Mouse (Mus musculus): ENCODE results near the gene Synj2. TPM values are rescaled to one million over a fixed set of nuclear protein-coding genes. Genes with fewer than 3 reads are reported as not detected.
A peak's percentile ranks its signal among the peaks of the same experiment; 100 is the strongest.
"Not testable (repeated sequence)": the region's sequence is repeated elsewhere in the genome, so short reads cannot be mapped to it uniquely, and the experiment has no call there.

Gene Synj2
- polyA plus RNA-seq, 2 experiments: 3.3 to 4.4 TPM

DNA sequence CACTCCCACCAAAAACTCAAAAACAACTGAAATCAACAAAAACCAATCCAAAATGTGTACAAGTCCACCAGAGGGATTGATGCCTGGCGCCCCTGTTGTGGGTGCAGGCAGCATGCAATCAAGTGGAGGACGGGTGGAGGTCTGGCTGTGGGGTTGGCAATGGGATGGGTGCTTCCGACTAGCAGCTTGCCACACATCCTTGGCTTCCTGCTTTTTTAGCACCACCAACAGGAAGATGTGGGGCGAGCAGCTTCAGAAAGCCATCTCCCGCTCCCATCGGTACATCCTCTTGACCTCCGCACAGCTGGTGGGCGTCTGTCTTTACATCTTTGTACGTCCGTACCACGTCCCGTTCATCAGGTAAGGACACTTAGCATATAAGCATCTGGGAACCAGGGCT, 76.2 kb downstream of the Synj2 start:
- no peaks in the 10 kb centered on the region for H3K9me3 ChIP-seq (ENCODE audit: control insufficient read depth, low read length)
- no peak overlapping the region for H3K4me3 ChIP-seq (replicated peaks; ENCODE audit: low read length)
- no peak for ATAC-seq (ENCODE audit: low FRiP score, low read depth)
- no peaks in the 10 kb centered on the region for H3K36me3 ChIP-seq (ENCODE audit: control insufficient read depth, insufficient read depth, low read length)
- no peak overlapping the region for H3K27ac ChIP-seq (replicated peaks; ENCODE audit: low read depth, low read length)
- H3K4me2 ChIP-seq (replicated peaks; ENCODE audit: low read depth, low read length, severe bottlenecking): no peak overlapping the region
- no peak for TF ChIP-seq POLR2A (IDR thresholded peaks at IDR 0.05; ENCODE audit: borderline replicate concordance, extremely low read depth, insufficient read depth, insufficient read length)
- no peak overlapping the region for H3K9ac ChIP-seq (ENCODE audit: low read depth, low read length, severe bottlenecking)
- no peak for DNase-seq (ENCODE audit: low spot score)
- WGBS: 67% methylated on average over 12 of the region's 12 CpGs
- H3K27me3 ChIP-seq (ENCODE audit: control insufficient read depth, insufficient read depth, low read length): no peaks in the 10 kb centered on the region
- no peaks in the 10 kb centered on the region for H3K4me1 ChIP-seq (ENCODE audit: control insufficient read depth, insufficient read depth, low read length)

DNA sequence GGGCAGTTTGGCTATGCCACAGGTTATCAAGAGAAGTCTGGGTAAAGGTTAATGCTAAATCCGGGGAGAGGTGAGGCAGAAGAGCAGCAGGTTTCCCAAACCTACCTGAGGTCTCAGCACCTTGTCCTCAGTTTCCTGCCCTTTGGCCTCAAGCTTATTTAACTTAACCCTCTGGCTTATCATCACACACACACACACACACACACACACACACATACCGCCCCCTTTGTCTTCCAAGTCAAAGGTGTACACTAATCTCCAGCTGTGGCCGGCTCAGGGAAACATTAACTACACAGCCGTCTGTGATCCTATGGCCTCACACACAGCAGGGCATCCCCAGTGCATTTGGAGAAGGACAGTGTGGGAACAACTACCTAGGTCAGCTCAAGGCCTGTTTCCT, 77.3 kb downstream of the Synj2 start:
- Histone ChIP-seq H3K4me3 (replicated peaks; ENCODE audit: low read length) (no peak overlapping the region), H3K9ac (ENCODE audit: low read depth, low read length, severe bottlenecking) (no peak overlapping the region), H3K27ac (replicated peaks; ENCODE audit: low read depth, low read length) (no peak overlapping the region), H3K36me3 (ENCODE audit: control insufficient read depth, insufficient read depth, low read length) (no peaks in the 10 kb centered on the region), H3K4me2 (replicated peaks; ENCODE audit: low read depth, low read length, severe bottlenecking) (no peak overlapping the region), H3K9me3 (ENCODE audit: control insufficient read depth, low read length) (no peaks in the 10 kb centered on the region), H3K27me3 (ENCODE audit: control insufficient read depth, insufficient read depth, low read length) (no peaks in the 10 kb centered on the region), H3K4me1 (ENCODE audit: control insufficient read depth, insufficient read depth, low read length) (no peaks in the 10 kb centered on the region)
- no peak for ATAC-seq (ENCODE audit: low FRiP score, low read depth)
- 77% methylated on average over 4 of the region's 4 CpGs for WGBS
- DNase-seq (ENCODE audit: low spot score): no peak
- no peak for TF ChIP-seq POLR2A (IDR thresholded peaks at IDR 0.05; ENCODE audit: borderline replicate concordance, extremely low read depth, insufficient read depth, insufficient read length)

DNA sequence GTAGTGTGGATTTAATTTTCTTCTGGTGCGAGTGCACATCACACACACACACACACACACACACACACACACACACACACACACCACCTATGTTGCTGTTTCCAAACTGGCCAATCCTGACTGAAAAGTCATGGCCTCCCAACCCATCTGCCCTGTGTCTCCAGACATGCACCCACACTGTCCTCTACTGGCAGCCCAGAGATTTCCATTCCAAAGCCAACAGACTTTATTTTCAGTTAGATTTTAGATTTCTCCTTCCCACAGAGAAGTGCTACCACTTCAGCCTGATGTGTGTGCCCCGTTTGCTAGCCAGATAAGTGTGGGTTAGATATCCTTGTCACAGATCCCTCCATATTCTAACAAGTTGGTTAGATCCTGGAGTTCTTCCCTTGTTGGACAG, 78.7 kb downstream of the Synj2 start:
- H3K27ac ChIP-seq (replicated peaks; ENCODE audit: low read depth, low read length): no peak overlapping the region
- H3K9me3 ChIP-seq (ENCODE audit: control insufficient read depth, low read length): no peaks in the 10 kb centered on the region
- no peak for TF ChIP-seq POLR2A (IDR thresholded peaks at IDR 0.05; ENCODE audit: borderline replicate concordance, extremely low read depth, insufficient read depth, insufficient read length)
- no peaks in the 10 kb centered on the region for H3K27me3 ChIP-seq (ENCODE audit: control insufficient read depth, insufficient read depth, low read length)
- no peak overlapping the region for H3K4me3 ChIP-seq (replicated peaks; ENCODE audit: low read length)
- H3K9ac ChIP-seq (ENCODE audit: low read depth, low read length, severe bottlenecking): no peak overlapping the region
- ATAC-seq (ENCODE audit: low FRiP score, low read depth): no peak
- no peaks in the 10 kb centered on the region for H3K36me3 ChIP-seq (ENCODE audit: control insufficient read depth, insufficient read depth, low read length)
- DNase-seq (ENCODE audit: low spot score): no peak
- H3K4me1 ChIP-seq (ENCODE audit: control insufficient read depth, insufficient read depth, low read length): no peaks in the 10 kb centered on the region
- H3K4me2 ChIP-seq (replicated peaks; ENCODE audit: low read depth, low read length, severe bottlenecking): no peak overlapping the region
- WGBS: 63% methylated on average over 2 of the region's 2 CpGs

DNA sequence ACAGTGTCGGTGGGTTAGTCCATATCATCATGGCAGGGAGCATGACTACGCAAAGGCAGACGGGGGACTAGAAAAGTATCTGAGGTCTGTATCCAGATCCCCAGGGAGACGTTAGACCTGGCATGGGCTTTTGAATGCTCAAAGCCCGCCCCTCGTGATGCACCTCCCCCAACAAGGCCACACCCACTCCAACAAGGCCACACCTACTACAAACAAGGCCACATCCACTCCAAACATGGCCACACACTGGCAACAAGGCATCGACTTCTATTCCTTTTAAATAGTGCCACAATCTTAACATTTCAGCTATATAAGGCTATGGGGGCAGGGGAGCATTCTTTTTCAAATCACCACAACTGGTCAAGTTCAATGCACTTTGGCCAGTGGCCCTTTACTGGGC, 79.6 kb downstream of the Synj2 start:
- Histone ChIP-seq H3K4me1 (ENCODE audit: control insufficient read depth, insufficient read depth, low read length) (no peaks in the 10 kb centered on the region), H3K36me3 (ENCODE audit: control insufficient read depth, insufficient read depth, low read length) (no peaks in the 10 kb centered on the region), H3K27me3 (ENCODE audit: control insufficient read depth, insufficient read depth, low read length) (no peaks in the 10 kb centered on the region), H3K27ac (replicated peaks; ENCODE audit: low read depth, low read length) (no peak overlapping the region), H3K4me2 (replicated peaks; ENCODE audit: low read depth, low read length, severe bottlenecking) (no peak overlapping the region), H3K9me3 (ENCODE audit: control insufficient read depth, low read length) (no peaks in the 10 kb centered on the region), H3K9ac (ENCODE audit: low read depth, low read length, severe bottlenecking) (no peak overlapping the region), H3K4me3 (replicated peaks; ENCODE audit: low read length) (no peak overlapping the region)
- ATAC-seq (ENCODE audit: low FRiP score, low read depth): no peak
- TF ChIP-seq POLR2A (IDR thresholded peaks at IDR 0.05; ENCODE audit: borderline replicate concordance, extremely low read depth, insufficient read depth, insufficient read length): no peak
- WGBS: 59% methylated on average over 7 of the region's 7 CpGs
- no peak for DNase-seq (ENCODE audit: low spot score)

DNA sequence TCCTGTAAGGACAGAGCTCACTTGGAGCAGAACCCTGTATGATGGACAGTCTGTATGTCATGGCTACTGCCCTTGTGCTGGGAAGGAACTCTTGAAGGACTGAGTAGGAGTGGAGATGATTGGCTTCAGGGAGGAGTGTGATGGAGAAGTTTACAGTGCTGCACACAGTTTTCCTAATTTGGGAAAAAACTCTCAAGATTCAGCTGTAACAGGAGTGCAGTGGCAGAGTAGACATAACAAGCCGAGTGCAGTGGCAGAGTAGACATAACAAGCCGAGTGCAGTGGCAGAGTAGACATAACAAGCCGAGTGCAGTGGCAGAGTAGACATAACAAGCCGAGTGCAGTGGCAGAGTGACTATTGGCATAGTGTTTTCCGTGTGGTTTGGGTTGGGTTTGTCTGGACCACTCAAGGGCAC, 80.3 kb downstream of the Synj2 start:
- ATAC-seq (ENCODE audit: low FRiP score, low read depth): not testable (repeated sequence)
- 39% methylated on average over 5 of the region's 5 CpGs for WGBS

DNA sequence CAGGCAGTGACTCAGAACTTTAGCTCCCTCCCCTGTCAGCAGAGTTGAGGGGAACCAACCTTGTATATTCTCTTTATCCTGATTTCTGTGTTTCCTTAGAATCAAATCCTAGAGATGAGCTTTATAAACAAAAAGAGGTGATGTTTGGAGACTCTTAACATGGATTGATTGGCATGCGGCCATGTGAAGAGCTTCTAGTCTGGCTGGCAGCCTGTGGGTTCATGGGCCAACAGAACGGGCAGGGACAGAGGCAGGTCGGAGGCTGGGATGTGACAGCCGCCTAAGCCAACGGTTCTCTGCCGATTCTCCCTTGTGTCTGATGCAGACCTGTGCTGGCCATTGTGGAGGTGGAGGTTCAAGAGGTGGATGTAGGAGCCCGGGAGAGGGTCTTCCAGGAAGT, 84.8 kb downstream of the Synj2 start:
- no peak overlapping the region for H3K4me2 ChIP-seq (replicated peaks; ENCODE audit: low read depth, low read length, severe bottlenecking)
- 75% methylated on average over 7 of the region's 7 CpGs for WGBS

More for the DNA sequence above, 80.3 kb downstream of the Synj2 start:
- not testable (repeated sequence) for H3K27ac ChIP-seq (replicated peaks; ENCODE audit: low read depth, low read length); H3K9ac ChIP-seq (ENCODE audit: low read depth, low read length, severe bottlenecking); H3K36me3 ChIP-seq (ENCODE audit: control insufficient read depth, insufficient read depth, low read length); H3K4me1 ChIP-seq (ENCODE audit: control insufficient read depth, insufficient read depth, low read length); H3K4me3 ChIP-seq (replicated peaks; ENCODE audit: low read length); H3K27me3 ChIP-seq (ENCODE audit: control insufficient read depth, insufficient read depth, low read length); H3K9me3 ChIP-seq (ENCODE audit: control insufficient read depth, low read length); DNase-seq (ENCODE audit: low spot score)
- peak overlapping the region; percentile 29; the same call in 1 of the 2 replicates for H3K4me2 ChIP-seq (replicated peaks; ENCODE audit: low read depth, low read length, severe bottlenecking)

More for the DNA sequence above, 84.8 kb downstream of the Synj2 start:
- Histone ChIP-seq H3K4me1 (ENCODE audit: control insufficient read depth, insufficient read depth, low read length) (no peaks in the 10 kb centered on the region), H3K9ac (ENCODE audit: low read depth, low read length, severe bottlenecking) (no peak overlapping the region), H3K9me3 (ENCODE audit: control insufficient read depth, low read length) (no peaks in the 10 kb centered on the region), H3K27me3 (ENCODE audit: control insufficient read depth, insufficient read depth, low read length) (no peaks in the 10 kb centered on the region), H3K36me3 (ENCODE audit: control insufficient read depth, insufficient read depth, low read length) (peaks cover 4% of the 10 kb centered on the region; the same call in 1 of the 2 replicates), H3K4me3 (replicated peaks; ENCODE audit: low read length) (no peak overlapping the region), H3K27ac (replicated peaks; ENCODE audit: low read depth, low read length) (no peak overlapping the region)
- no peak for TF ChIP-seq POLR2A (IDR thresholded peaks at IDR 0.05; ENCODE audit: borderline replicate concordance, extremely low read depth, insufficient read depth, insufficient read length)
- DNase-seq (ENCODE audit: low spot score) (no peak), ATAC-seq (ENCODE audit: low FRiP score, low read depth) (no peak)
